Mouse (Mus musculus) cerebellum, adult 9-10 months (tissue): Measurements from ENCODE around the gene Fam102a.
A peak's percentile ranks its signal among the peaks of the same experiment; 100 is the strongest.
"Not testable (repeated sequence)": the region's sequence is repeated elsewhere in the genome, so short reads cannot be mapped to it uniquely, and the experiment has no call there.

ENCODE experiments used
- DNase-seq: peaks from one replicate; pipeline ENCODE4 v3.0.0; 2022

The Fam102a gene

DNA sequence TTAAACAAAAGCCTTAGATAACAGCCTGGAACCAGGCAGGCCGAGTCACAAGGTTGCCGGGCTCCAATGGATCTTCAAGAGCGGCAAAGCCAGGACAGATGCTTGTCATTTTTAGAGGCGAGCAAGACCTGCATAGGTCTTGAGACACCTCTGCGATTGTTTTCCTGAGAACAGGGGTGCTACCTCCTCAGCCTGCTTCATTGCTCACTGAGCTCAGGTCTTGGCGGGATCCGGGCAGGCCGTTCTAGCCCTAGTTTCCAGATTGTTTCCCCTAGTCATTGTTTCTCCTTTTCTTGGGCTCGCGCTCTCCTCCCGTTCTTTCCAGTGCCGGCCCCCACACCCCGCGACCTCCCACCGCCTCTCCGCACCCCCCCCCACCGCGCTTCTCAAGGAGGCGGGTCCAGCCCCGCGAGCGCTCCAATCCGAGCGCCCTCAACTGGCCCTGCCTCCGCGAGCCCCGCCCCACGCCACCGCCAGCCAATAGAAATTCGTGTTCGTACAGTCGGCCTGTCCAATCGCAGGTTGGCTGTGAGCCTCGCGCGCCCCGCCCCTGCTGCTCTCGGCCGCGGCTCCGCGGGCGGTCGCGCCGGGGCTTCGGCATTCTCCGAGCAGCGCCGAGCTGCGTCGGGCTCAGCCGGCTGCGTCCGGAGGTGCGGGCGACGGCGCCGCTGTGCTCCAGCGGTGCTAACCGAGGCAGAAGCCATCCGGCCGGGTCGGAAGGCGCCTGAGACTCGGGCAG, at the start of gene Fam102a:
Fam102a (plus strand) TSS at position 600 of the 739 bp plus-strand sequence.
- peak; percentile 99 for DNase-seq

DNA sequence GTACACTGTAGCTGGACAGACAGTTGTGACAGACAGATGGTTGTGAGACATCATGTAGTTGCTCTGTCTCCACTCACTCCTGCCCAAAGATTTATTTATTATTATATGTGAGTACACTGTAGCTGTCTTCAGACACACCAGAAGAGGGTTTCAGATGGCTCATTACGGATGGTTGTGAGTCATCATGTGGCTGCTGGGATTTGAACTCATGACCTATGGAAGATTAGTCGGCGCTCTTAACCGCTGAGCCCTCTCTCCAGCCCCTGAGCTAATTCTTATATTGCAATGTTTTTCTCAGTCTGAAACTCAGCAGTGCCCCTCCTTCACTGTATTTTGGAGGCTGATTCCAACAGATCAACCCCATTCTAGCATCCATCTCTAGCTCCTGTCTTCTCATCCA, 49.4 kb upstream of the Fam102a start:
- DNase-seq, result no peak

DNA sequence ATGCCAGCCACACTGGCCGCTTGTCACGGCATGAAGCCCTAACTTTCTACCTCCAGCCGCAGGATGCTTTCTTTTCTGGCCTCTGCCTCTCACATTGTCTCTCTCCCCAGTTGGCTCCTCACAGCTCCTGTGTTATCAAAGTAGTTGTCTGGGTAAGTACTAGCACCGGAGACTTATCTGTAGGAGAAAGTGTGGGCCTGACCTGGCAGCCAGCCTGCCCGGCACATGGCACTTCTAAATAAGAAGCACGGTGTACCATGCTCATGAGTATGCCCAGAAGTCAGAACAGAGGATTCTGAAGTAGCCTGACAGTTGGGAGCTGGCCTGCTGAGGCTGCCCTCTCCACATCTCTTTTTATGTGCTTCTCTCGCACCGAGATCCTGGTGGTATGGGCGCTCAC, 49.0 kb upstream of the Fam102a start:
- DNase-seq, result no peak

DNA sequence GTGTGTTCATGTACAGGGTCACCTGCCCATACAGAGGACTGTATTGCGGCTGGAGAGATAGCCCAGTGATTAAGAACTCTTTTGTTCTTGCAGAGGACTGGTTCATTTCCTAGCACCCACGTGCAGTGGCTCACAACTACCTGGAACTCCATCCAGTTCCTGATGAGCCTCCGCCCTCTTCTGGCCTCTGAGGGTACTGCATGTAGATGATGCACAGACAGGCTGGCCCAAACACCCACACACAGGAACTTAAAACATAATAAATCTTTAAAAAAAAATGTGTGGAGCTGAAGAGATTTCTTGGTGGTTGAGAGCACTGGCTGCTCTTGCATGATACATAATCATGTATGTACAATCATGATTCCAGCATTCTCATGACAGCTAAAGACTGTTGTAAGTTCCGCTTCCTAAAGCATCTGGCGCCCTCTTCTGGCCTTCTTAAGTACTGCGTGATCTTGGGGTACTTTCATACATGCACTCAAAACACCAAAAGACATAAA, 48.0 kb upstream of the Fam102a start:
- peak; percentile 95 for DNase-seq

DNA sequence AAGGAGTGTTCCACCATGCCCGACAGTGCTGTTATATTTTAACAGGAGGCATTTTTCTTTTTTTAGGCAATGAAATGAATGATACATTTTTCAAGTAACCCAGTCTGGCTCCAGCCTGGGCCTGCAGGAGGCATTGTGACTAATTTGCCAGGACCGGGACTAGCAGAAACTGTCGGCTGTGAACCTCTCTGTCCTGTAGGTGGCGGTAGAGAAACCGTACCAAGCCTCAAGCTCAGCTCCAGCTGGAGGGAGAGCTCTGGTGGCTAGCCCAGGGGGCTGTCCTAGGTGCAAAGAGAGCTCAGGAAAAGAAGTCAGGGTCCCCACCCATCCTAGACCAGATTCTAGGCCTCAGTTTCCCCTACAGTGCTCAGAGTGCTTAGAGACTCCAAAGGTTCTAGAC, 46.5 kb upstream of the Fam102a start:
- peak; percentile 84 for DNase-seq

DNA sequence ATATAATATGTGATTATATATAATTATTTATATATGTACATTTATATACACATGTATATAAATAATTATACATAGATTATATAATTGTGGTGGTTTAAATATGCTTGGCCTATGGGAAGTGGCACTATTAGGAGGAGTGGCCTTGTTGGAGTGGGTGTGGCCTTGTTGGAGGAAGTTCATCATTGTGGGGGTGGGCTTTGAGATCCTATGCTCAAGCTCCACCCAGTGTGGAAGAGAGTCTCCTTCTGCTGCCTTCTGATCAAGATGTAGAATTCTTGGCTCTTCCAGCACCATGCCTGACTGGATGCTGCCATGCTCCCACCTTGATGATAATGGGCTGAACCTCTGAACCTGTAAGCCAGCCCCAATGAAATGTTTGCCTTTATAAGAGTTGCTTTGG, 44.4 kb upstream of the Fam102a start:
- not testable (repeated sequence) for DNase-seq

DNA sequence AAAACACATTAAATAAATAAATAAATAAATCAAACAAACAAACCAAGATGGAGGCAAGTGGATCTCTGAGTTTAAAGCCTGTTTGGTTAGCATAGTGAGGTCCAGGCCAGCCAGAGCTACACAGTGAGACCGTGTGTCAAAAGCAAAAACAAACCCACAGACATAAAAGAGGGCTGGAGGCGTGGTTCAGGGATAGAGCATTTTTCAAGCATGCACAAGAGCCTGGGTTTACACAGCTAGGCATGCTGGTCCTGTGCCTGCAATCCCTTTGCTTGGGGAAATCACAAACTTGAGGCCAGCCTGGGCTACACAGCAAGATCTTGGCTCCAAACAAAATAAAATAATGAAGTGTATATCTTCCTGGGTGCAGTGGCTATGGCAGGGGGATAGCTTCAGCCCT, 42.5 kb upstream of the Fam102a start:
- DNase-seq, result no peak

DNA sequence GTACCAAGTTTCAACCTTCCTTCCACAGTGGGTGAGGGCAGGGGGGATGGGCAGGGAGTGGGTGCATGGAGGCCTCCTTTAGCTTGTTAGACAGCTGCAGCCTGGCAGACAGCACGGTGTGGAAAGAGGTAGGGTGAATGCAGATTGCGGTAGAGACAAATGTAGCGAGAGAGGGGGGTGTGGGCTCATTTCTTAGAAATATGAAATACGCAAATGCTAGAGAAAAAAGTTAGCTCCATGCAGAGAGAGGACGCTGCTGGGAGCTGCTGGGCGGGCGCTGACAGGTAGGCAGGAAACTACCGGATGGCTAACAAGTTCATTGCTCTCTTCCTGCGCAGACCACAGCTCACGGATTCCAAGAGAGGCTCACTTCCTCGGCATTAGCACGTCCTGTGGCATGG, 41.8 kb upstream of the Fam102a start:
- no peak for DNase-seq

DNA sequence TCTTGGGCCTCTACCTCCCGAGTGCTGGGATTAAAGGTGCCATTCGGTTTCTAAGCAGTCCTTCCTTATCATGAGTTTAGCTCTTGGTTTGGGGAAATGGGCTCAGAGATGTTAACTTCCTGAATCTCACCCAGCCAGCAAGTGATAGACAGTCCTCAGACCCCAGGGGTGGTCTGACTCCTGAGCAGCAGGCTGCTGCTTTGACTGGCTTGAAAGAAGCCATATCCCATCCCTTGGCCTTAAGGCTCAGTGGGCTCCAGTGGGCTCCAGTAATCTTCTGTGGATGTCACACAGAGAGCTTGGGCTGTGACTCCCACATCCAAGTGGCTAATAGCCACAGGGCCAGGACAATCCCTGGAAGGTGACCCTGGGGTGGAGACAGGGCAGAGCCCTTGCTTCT, 40.6 kb upstream of the Fam102a start:
- no peak for DNase-seq

DNA sequence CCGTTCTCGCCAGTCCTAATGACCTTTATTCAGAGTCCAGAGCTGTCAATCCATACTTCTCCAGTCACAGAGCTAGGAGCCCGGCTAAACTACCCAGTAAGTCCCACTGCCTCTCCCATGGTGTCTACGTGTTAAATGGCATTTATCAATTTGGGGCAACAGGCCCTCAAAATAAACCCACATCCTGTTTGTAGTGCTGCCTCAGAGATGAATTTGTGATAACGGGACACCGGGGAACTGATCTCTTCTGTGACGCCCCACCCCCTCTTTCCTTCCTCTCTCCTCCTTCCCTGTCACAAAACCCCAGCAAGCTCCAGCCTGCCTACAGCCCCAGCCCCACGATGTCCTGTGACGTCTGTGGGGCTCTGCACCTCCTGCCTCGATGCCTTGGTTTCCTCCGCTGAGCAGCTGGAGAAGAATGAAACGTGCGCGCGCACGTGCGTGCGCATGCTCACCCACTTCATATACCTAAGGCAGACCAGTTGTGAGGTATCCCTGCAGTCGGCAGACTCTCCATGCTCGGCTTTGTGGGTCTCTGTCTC, 39.9 kb upstream of the Fam102a start:
- DNase-seq, result no peak

DNA sequence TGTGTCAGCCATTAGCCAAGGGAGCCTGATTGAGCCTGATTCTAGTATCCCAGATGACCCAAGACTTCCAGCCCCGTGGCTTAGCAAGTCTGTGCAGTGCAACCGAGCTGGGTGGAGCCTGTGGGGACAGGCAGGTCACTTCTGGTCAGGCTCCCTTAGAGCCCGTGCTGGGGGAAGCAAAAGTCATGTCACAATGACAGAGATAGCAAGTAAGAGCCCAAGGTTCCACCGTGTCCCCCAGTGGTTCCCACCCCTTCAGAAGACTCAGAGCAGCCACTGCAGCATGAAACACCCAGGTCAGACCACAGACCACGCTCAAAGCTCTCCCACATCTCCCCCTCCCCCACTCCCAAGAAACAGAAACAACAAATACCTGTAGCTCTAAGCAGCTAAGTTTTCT, 38.9 kb upstream of the Fam102a start:
- no peak for DNase-seq

DNA sequence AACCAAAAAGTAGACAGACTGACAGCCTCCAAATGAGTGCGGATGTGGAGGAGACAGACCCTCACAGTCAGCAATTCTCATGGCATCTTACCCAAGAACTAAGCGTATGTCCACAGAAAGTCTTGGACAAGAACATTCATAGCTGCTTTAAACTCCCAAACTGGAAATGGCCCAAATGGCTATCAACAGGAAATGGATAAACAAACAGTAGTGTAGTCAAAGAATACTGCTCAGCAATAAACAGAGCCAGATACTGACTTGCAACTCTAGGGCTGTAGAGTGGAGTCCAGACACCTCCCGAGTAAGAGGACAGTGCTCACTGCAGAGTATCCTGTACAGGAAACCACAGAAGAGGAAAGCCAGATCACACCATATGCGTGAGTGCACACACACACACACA, 35.8 kb upstream of the Fam102a start:
- no peak for DNase-seq

DNA sequence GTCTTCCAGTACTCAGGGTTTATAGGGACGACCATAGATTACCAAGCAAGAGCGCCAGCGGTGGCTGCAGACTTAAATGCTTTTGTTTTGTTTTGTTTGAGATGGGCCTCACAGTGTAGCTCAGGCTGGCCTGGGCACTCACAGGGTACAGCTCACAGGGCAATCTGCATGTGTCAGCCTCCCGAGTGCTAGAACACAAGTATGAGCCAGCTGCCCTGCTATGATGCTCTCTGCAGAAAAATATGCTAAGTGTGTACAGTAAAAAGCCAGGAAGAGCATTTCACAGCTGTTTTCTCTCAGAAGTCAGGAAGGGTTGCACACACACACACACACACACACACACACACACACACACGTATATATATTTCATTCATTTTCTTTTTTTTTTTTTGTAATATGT, 34.7 kb upstream of the Fam102a start:
- DNase-seq, result no peak

DNA sequence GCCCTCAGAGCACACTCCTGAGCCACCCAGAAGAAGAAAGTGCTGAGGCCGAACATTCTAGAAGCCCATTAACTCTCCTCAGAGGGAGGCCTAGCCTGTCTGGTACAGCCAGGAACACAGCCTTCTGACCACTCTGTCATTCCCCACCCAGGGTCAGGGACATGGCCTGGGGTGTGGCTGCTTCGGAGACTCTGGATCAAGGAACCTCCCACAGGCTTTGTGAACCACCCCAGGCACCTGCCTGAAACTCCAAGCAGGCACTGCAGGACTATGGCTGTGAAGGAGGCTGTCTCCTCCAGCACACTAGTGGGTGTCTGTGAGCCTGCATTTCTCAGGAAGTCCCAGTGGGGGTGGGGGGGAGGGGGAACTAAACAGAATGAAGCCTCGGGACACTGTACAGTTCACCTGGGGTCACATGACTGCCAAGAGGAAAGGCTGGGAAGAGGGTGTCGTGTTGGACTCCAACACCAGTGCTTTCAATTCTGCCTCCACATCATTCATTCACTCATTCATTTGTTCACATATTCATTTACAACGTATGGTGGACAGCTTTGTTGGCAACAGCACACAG, 33.3 kb upstream of the Fam102a start:
- DNase-seq, result no peak

DNA sequence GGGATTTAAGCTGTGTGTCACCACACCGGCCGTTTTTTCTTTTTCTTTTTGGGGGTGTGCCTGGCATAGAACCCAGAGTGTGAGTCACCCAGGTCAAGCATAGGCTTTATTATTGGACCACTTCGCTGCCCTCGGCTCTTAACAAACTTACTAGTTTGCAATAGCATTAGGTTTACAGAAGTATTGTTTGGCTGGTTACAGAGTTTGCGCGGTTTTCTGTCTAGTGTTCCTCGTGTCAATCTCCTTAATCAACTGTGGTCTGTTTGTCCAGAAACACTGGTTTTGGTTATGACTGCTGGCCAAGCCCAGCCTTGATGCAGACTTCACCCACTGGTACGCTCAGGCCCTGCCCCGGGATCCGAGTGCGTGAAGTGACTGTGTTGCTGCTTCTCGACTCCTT, 32.3 kb upstream of the Fam102a start:
- no peak for DNase-seq

DNA sequence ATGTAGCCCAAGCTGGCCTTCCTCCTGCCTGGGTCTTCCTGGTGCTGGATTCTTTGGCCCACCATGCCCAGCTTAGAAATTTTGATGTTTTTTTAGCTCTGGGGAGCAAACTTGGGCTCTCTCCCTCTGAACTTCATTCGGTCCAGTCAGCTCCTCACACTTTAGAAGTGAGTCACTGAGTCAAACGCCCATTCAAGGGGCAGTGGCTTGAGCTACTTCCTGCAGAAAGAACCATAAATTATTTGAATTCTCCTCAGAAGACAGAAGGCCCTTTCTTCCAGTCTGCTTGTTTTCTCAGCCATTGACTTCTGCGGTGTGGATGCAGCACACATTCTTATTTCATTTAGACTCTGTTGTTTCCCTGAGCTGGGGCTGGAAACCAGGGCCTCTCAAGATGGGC, 31.5 kb upstream of the Fam102a start:
- DNase-seq, result no peak

DNA sequence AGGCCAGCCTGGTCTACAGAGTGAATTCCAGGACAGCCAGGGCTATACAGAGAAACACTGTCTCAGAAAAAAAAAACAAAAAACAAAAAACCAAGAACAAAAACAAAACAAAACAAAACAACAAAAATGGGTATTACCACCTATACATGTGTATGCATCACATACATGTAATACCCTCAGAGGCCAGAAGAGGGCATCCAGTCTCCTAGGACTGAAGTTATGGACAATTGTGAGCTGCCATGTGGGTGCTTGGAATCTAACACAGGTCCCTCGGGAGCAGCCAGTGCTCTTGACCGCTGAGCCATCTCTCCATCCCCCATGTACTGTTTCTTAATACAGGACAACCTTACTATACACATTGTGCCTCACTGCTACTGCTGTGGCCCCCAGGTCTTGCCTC, 29.6 kb upstream of the Fam102a start:
- DNase-seq, result no peak

DNA sequence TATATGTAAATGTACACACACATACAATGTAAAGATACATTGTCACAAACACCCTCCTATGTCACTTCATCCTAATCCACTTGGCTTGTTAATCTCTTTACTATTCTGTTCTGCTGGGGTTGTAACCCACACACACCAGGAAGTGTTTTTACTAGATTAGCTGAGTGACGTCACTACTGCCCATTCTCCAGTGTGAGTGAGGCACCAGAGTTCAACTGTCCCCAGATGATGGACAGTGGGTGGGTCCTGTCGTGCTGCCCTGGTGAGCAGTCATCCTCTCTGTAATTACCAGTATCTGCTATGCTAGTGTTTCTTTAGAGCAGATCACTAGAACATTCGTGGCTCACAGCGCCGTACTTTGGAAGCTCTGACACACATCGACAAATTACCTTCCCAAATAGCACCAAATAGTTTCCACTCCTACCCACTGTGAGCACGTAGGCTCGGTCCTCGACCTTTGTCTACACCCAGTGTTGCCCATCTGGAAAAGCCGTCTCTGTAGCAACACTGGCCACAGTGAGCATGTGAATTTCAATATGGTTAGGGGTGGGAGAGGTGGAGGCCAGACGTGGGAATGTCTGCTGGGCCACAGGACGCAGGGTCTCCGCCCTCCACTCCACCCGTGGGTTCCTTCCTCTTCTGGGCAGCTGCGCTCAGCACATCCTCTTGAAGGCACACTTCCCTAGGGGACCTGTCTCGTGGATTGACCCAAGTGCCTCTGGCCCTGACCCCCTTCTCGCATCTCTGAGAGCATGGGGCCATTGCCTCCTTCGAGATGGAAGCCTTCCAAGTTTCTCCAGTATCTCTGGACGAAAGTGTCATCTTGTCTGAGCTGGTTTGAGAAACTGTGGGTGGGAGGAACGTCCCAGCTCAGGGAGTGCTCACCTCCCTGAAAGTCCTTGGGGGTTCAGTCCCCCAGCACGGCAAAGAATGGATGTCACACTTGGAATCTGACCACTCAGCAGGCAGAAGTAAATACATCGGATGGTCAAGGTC, 28.2 kb upstream of the Fam102a start:
- DNase-seq, result no peak

DNA sequence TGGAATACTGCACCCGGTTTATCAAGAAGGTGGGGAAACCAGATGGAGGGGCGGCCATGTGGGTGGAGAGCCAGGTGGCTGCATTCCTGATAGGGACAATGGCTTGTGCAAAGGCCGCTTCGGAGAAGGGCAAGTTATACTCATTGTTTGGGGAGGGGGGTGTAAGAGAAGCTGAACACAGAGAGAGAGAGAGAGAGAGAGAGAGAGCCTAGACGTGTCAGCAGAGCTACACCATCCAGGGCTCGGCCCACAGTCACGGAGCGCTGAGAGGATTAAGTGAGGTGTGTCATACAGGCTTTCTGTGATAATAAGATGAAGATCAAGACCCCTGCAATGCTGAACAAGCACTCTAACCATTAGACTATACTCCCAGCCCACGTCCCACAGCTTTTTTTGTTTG, 27.2 kb upstream of the Fam102a start:
- DNase-seq, result no peak

DNA sequence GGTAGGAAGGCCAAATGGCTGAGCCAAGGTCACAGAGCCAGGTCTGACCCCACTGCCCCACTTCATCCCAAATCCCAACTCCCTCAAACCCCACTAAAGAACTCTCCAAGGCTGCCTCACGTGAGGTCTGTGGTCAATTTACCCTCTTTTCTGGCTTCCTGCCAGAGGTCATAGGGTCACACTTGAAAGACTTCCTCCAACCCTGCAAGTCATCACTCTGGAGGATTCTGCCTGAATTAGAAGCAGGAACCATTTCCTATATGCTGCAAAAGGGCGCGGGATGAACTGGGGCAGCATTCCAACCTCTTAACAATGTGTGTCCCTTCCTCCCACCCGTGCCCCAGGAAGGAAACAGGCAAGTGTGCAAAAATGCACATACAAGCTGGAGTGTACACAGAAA, 25.8 kb upstream of the Fam102a start:
- no peak for DNase-seq

DNA sequence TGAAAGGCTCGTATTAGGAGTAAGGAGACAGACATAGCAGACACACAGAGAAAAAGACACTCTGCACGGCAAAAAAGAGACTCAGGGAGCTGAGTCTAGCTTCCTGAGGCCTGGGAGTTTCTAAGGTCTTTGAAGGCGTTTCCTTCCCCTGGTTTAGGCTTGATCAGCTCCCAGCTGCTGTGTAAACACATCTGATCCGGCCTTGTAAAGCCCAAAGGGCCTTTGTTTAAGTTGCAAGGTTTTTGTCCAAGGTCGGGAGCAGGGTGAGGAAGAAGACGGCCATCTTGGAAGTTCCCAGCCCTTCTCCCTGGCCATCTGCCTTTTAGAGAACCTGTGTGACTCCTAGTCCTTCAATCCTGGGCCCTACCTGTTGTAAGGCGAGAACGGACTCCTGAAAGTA, 25.2 kb upstream of the Fam102a start:
- no peak for DNase-seq

DNA sequence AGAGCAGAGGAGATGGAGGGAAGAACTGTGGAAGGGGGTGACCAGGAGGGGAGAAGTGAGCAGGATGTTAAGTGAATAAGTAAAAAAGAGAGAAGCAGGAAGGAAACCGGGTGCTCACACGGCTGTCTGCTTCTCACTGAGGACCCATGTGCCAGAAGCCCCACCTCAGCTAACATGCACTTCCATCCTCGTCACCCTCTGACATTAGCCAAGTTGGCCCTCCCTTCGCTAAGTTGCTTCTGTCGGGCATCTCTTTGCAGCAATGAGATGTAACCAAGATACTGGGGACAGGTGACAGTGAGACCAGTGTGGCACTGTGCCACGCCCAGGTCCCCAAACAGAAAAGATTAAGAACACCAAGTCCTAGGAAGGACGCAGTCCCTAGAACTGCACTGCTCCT, 22.5 kb upstream of the Fam102a start:
- DNase-seq, result no peak

DNA sequence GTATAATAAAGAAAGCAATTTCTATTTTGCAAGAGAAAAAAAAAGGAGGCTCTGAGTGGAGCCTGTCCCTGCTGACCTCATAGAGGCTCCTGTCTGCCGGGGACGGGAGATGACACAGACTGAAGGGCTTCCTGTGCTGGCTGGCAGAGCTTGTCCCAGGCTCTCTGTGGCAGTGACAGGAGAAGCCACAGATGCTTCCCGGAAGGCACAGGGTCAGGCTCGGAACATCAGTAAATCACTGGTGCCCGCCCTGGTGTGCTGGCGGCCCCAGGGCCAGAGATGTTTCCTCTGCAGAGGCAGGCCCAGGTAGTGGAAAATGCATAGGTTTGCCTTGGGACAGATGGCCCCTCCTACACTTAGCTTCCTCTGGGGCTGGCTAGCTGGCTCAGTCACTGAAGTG, 20.8 kb upstream of the Fam102a start:
- DNase-seq, result no peak
